Mouse (Mus musculus): ENCODE measurements around the gene Btrc.

- TF ChIP-seq EP300 (IDR thresholded peaks at IDR 0.05; ENCODE audit: low read length) (no peak), PAX5 (IDR thresholded peaks at IDR 0.05; ENCODE audit: low read length) (no peak), RAD21 (IDR thresholded peaks at IDR 0.05; ENCODE audit: low read depth, low read length) (no peak), ZC3H11A (IDR thresholded peaks at IDR 0.05; ENCODE audit: low read depth, low read length) (no peak), MAX (IDR thresholded peaks at IDR 0.05; ENCODE audit: low read length) (no peak), CTCF (conservative IDR thresholded peaks at IDR 0.05 in 1 of 2, IDR thresholded peaks at IDR 0.05 in 1 of 2; ENCODE audit: low read depth in 2 of 2, low read length in 2 of 2) (no peak)
Observed at GRCm38 (mm10) chr19:45480490-45480889, 117.0 kb downstream of the Btrc start.

All from CH12.LX (cell line).